Mouse (Mus musculus) embryonic facial prominence, embryonic 10.5 days (tissue): Measurements from ENCODE around the gene Ndufa4l2. TPM values are rescaled to one million over a fixed set of nuclear protein-coding genes. Genes with fewer than 3 reads are reported as not detected.

Source experiments
- DNase-seq: peaks from one replicate; pipeline ENCODE4 v3.0.0-alpha.2; 2017; ENCODE audit warnings: low spot score
- H3K27ac ChIP-seq: fragments of 300-500 bp; sonication (generic); replicated peaks from 2 replicates; pipeline ENCODE4 v1.5.1; 2016; ENCODE audit warnings: mild to moderate bottlenecking
- H3K27me3 ChIP-seq: fragments of 300-500 bp; sonication (generic); replicated peaks from 2 replicates; pipeline ENCODE4 v1.6.1; 2016; ENCODE audit warnings: low read depth, mild to moderate bottlenecking; ENCODE audit not compliant: poor library complexity, severe bottlenecking
- H3K36me3 ChIP-seq: fragments of 300-500 bp; sonication (generic); replicated peaks from 2 replicates; pipeline ENCODE4 v1.6.1; 2016; ENCODE audit warnings: mild to moderate bottlenecking, moderate library complexity
- H3K4me1 ChIP-seq: fragments of 300-500 bp; sonication (generic); 2 replicates; pipeline ENCODE4 v1.6.1; 2016
- H3K4me3 ChIP-seq: fragments of 300-500 bp; sonication (generic); 2 replicates; pipeline ENCODE4 v1.5.1; 2016; ENCODE audit warnings: mild to moderate bottlenecking, moderate library complexity
- H3K9me3 ChIP-seq: fragments of 300-500 bp; sonication (generic); 2 replicates; pipeline ENCODE4 v1.6.1; 2016; ENCODE audit warnings: mild to moderate bottlenecking
- WGBS: fragments of 180-500 bp; shearing (Covaris S2); methylation state at CpG from one replicate; pipeline ENCODE4 v1.1.7; 2016; 5-methylcytosine and 5-hydroxymethylcytosine counted together
- polyA plus RNA-seq: library from polyadenylated mRNA; unstranded; fragments of >200 nt; fragmentation: Nextera tagmentation; extraction: Ambion mirVana; gene quantifications from 2 replicates; pipeline ENCODE4 v1.2.1, GENCODE M21; 2016

Gene Ndufa4l2
- polyA plus RNA-seq, 1 experiment from 2014 or later = 2.2 TPM

GRCm38 (mm10) chr10:127491128-127491512, 23.6 kb upstream of the Ndufa4l2 start:
- Histone ChIP-seq H3K9me3 (no peaks in the 10 kb centered on the region), H3K27me3 (no peaks in the 10 kb centered on the region), H3K27ac (no peak overlapping the region), H3K36me3 (peaks cover 93% of the 10 kb centered on the region), H3K4me1 (peaks cover 24% of the 10 kb centered on the region), H3K4me3 (no peak overlapping the region)
- 77% methylated on average over 8 of the region's 8 CpGs for WGBS
- no peak for DNase-seq

GRCm38 (mm10) chr10:127492118-127492517, 22.6 kb upstream of the Ndufa4l2 start:
- DNase-seq = no peak
- Histone ChIP-seq H3K9me3 (no peaks in the 10 kb centered on the region), H3K4me1 (peaks cover 24% of the 10 kb centered on the region), H3K4me3 (no peak overlapping the region), H3K36me3 (peaks cover 98% of the 10 kb centered on the region), H3K27me3 (no peaks in the 10 kb centered on the region), H3K27ac (no peak overlapping the region)
- 76% methylated on average over 3 of the region's 3 CpGs for WGBS

DNA sequence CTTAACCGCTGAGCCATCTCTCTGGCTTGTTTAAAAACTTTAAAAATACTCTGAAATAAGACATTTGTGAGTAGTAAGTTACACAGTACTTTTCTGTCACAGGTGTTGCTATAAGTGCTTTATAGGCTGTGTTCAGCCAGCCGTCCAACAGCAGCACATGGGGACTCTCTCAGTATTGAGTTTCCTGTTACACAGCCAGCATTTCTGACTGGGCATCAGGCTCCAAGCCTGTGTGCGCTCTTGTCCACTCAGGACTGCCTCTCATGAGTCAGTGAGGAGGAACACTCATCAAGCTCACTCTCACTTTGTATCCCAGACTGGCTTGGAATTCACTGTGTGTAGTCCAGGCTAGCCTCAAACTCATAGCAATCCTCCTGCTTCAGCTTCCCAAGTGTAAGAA, 18.6 kb upstream of the Ndufa4l2 start:
- 94% methylated on average over 3 of the region's 3 CpGs for WGBS
- Histone ChIP-seq H3K9me3 (no peaks in the 10 kb centered on the region), H3K4me1 (peaks cover 17% of the 10 kb centered on the region), H3K27ac (no peak overlapping the region), H3K36me3 (peaks cover 100% of the 10 kb centered on the region), H3K4me3 (no peak overlapping the region), H3K27me3 (no peaks in the 10 kb centered on the region)
- no peak for DNase-seq

- 82% methylated on average over 5 of the region's 5 CpGs for WGBS
- peaks cover 10% of the 10 kb centered on the region for H3K4me1 ChIP-seq
- H3K27me3 ChIP-seq = no peaks in the 10 kb centered on the region
- peaks cover 76% of the 10 kb centered on the region for H3K36me3 ChIP-seq
- no peaks in the 10 kb centered on the region for H3K9me3 ChIP-seq
- no peak overlapping the region for H3K4me3 ChIP-seq
- no peak for DNase-seq
- no peak overlapping the region for H3K27ac ChIP-seq
Measured at GRCm38 (mm10) chr10:127499516-127499915, 15.3 kb upstream of the Ndufa4l2 start.

GRCm38 (mm10) chr10:127500042-127500441, 14.7 kb upstream of the Ndufa4l2 start:
- H3K9me3 ChIP-seq = no peaks in the 10 kb centered on the region
- no peaks in the 10 kb centered on the region; the same call in 1 of the 2 replicates for H3K27me3 ChIP-seq
- 89% methylated on average over 4 of the region's 4 CpGs for WGBS
- no peak overlapping the region for H3K4me3 ChIP-seq
- no peak overlapping the region for H3K27ac ChIP-seq
- peaks cover 70% of the 10 kb centered on the region for H3K36me3 ChIP-seq
- peaks cover 10% of the 10 kb centered on the region for H3K4me1 ChIP-seq
- no peak for DNase-seq

DNA sequence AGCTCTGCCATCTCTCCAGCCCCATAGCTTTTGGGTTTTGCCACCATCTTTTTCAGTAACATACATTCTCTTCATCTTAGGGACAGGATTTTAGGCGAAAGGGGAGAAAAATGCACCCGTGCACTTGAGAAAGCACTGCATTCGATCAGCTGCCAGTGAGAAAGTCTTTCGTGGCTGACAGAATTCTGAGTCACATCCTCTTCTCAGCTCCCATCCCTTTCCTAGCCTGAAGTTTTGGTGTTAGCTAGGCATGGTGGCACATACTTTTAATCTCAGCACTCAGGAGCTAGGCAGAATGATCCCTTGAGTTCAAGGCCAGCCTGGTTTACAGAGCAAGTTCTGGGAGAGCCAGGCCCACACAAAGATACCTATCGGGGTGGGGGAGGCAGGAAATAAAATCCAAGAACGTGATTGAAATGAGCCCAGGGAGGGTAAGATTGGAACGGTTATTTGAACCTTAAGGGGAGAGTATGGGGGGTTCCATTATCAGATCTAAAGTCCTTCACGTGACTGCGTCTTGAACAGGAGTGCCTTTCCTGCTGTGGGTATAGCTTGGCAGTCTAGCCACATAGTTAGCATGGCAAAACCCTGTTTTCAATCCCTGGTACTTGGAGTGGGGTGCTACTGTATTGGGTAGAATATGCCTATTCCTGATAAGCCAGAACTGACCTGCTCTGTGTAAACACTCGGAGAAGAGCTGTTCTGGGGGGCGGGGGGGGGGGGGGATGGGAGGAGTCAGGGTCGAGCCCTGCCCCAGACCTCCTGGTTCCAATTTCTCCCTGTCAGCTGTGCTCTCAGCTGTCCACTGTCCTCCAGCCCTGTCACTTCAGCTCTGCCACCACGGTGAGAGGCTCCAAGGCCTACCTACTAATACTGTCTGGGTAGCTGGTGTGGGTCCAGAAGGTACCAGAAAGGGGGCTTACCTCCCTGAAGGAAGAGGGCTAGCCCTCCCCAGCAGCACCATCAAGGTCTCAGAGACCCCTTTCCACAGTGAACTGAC, 13.6 kb upstream of the Ndufa4l2 start, which contains the start of gene Stac3:
Stac3 (plus strand) TSS at position 793 of the 1,000 bp plus-strand sequence.
- H3K27me3 ChIP-seq = peaks cover 9% of the 10 kb centered on the region
- no peak within 1 kb of the TSS; the same call in 1 of the 2 replicates for H3K27ac ChIP-seq
- H3K9me3 ChIP-seq = no peaks in the 10 kb centered on the region
- no peak within 1 kb of the TSS for H3K4me3 ChIP-seq
- peaks cover 10% of the 10 kb centered on the region for H3K4me1 ChIP-seq
- no peak for DNase-seq
- H3K36me3 ChIP-seq = peaks cover 59% of the 10 kb centered on the region
- WGBS = 68% methylated on average over 13 of the region's 13 CpGs

GRCm38 (mm10) chr10:127508239-127508638, 6.5 kb upstream of the Ndufa4l2 start:
- H3K9me3 ChIP-seq = no peaks in the 10 kb centered on the region
- H3K27ac ChIP-seq = no peak overlapping the region
- H3K27me3 ChIP-seq = peaks cover 78% of the 10 kb centered on the region
- WGBS = 2% methylated on average over 15 of the region's 15 CpGs
- peak; percentile 86 for DNase-seq
- H3K4me3 ChIP-seq = peak overlapping the region; percentile 60
- H3K4me1 ChIP-seq = peaks cover 54% of the 10 kb centered on the region
- H3K36me3 ChIP-seq = peaks cover 6% of the 10 kb centered on the region

DNA sequence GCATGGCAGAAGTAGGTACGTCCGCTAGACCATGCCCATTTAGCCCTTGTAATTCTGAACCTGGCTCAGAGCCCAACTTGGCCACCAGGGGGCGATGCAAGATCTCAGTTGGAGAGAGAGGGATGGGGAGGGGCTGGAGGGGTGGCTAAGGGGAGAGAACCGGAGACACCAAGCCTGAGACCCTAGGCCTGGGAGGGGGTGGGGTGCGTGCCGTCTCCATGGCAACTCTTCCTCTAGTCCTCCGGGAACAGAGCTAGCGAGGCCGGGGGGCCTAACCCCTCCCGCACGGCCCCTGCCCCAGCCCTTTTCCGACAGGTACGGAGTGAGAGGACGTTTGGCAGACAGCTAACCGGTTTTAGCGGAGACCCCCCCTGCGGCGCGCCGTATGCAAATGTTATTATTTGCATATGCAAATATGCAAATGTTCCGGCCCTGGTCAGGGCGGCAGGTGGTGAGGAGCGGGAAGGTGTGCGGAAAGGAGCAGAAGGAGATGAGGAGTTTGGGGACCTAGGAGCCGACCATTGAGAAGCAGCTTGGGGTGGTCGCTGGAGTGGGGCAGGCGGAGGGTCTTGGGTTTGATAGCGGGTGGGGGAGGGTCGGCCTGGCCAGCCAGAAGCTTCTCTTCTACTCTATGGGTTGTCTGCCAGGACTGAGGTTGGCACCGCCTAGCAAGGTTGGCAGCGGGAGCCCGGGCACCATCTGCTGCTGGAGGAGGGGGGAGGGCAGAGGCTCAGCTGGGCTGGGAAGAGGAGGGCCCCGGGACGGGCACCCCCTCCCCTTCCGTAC, 5.5 kb upstream of the Ndufa4l2 start:
- Histone ChIP-seq H3K9me3 (no peaks in the 10 kb centered on the region), H3K27ac (peak overlapping the region; percentile 70), H3K4me1 (peaks cover 64% of the 10 kb centered on the region), H3K4me3 (peak overlapping the region; percentile 60), H3K27me3 (peaks cover 88% of the 10 kb centered on the region), H3K36me3 (no peaks in the 10 kb centered on the region; the same call in 1 of the 2 replicates)
- under 1% methylated on average over 35 of the region's 35 CpGs for WGBS
- DNase-seq = peak; percentile 96

DNA sequence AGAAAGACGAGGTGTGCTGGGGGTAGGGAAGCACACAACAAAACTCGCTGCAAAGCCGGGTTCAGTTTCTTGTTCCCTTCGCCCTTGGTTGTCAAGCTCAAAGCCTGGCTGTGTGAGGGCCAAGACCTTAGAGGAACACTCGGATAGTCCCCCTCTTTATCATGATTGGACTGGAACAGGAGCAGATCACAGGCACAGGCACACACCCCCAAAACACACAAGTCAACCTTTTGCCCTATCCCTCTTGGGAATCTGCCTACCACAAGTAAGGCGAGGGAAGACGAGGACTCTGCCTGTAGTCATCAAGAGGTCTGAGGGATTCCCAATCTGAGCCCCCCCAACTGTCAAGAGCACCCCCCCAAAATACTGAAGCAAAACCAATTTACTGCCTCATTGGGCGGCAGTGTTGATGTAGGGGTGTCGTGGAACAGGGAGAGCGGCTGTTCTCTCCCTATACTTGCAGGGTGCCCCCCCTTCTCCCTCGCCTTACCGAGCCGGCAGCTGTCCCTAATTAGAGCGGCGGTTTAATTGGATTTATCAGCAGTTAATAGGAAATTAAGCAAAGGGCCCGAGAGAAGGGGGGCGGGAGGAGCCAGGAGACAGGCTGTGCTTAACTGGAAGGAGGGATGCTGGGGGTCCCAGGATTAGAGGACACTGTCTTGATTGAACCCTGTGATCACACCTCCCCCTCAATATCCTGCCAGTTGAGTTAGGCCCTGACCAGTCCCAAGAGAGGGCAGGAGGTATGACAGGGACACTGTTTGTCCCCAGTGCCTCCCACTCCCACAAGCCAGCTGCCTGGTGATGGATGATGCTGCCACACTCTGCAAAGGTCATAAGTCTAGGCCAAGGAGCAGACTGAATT, 4.7 kb upstream of the Ndufa4l2 start:
- Histone ChIP-seq H3K9me3 (no peaks in the 10 kb centered on the region), H3K27ac (peak overlapping the region; percentile 70), H3K4me1 (peaks cover 73% of the 10 kb centered on the region), H3K4me3 (peak overlapping the region; percentile 60), H3K36me3 (no peaks in the 10 kb centered on the region; the same call in 1 of the 2 replicates), H3K27me3 (peaks cover 96% of the 10 kb centered on the region)
- DNase-seq = peak; percentile 26
- 3% methylated on average over 17 of the region's 17 CpGs for WGBS

- Histone ChIP-seq H3K36me3 (no peaks in the 10 kb centered on the region; the same call in 1 of the 2 replicates), H3K27ac (0 out of 2 replicates have a peak overlapping the region, but pooled peaks have one; percentile 2), H3K4me3 (peak overlapping the region; percentile 64), H3K27me3 (peaks cover 99% of the 10 kb centered on the region), H3K9me3 (no peaks in the 10 kb centered on the region), H3K4me1 (peaks cover 82% of the 10 kb centered on the region)
- WGBS = 2% methylated on average over 11 of the region's 11 CpGs
- DNase-seq = peak; percentile 39
Measured at GRCm38 (mm10) chr10:127510895-127511617, 3.7 kb upstream of the Ndufa4l2 start.

DNA sequence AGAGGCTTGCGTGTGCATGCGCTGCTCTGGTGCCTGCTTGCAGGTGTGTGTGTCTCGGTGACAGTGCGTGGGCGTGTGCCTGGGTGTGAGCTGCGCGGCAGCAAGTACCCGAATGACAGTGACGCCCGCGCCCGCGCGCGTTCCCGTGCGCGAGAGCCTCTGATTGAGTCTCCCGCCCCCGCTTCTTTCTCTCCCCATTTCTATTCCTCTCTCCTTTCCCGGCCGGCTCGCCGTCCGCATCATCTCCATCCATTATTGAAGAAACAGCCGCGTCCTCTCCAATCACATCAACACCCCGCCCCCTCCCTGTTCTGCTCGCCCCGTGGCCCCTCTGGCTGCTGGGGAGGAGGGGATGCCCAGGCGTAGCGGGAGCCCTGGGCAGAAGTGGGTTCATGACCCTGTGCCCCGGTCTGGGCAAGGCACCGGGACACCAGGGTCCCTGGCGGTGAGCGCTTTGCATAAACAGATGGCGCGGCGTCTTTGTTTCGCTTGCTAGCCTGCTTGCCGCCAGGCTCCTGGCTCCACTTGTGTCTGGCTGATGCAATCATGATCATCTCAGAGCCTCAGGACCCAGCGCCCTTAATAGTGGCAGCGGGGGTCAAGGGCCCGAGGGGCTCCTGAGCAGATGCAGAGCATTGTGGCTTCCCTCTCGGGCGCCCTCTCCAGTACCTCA, 3.0 kb upstream of the Ndufa4l2 start:
- Histone ChIP-seq H3K9me3 (no peaks in the 10 kb centered on the region), H3K4me3 (peak overlapping the region; percentile 64), H3K4me1 (peaks cover 90% of the 10 kb centered on the region), H3K27me3 (peaks cover 99% of the 10 kb centered on the region), H3K27ac (peak overlapping the region; percentile 83), H3K36me3 (no peaks in the 10 kb centered on the region; the same call in 1 of the 2 replicates)
- DNase-seq = peak; percentile 74
- under 1% methylated on average over 46 of the region's 46 CpGs for WGBS
